Mouse (Mus musculus) hindbrain, embryonic 16.5 days (tissue): Measurements from ENCODE around the gene Tmprss11a. TPM values are rescaled to one million over a fixed set of nuclear protein-coding genes. Genes with fewer than 3 reads are reported as not detected.
A peak's percentile ranks its signal among the peaks of the same experiment; 100 is the strongest.

Source experiments
- ATAC-seq: fragments of 200-750 bp; cut with Nextera tagmentation; 2 replicates; pipeline ENCODE4 v1.8.0; 2017; ENCODE audit warnings: moderate TSS enrichment, moderate library complexity
- H3K27ac ChIP-seq: fragments of 300-500 bp; sonication (generic); 2 replicates; pipeline ENCODE4 v1.5.1; 2014; ENCODE audit warnings: low read depth, mild to moderate bottlenecking, control low read depth, low read length, moderate library complexity
- H3K27me3 ChIP-seq: fragments of 300-500 bp; sonication (generic); replicated peaks from 2 replicates; pipeline ENCODE4 v1.6.1; 2014; ENCODE audit warnings: low read length; ENCODE audit not compliant: control insufficient read depth, insufficient read depth
- H3K36me3 ChIP-seq: fragments of 300-500 bp; sonication (generic); 2 replicates; pipeline ENCODE4 v1.6.1; 2014; ENCODE audit warnings: mild to moderate bottlenecking, low read length, moderate library complexity, mixed read lengths; ENCODE audit not compliant: control insufficient read depth, insufficient read depth
- H3K4me1 ChIP-seq: fragments of 300-500 bp; sonication (generic); 2 replicates; pipeline ENCODE4 v1.6.1; 2014; ENCODE audit warnings: low read depth, low read length; ENCODE audit not compliant: control insufficient read depth, insufficient read depth
- H3K4me2 ChIP-seq: fragments of 300-500 bp; sonication (generic); 2 replicates; pipeline ENCODE4 v1.6.1; 2014; ENCODE audit warnings: mild to moderate bottlenecking, low read length, control low read depth, moderate library complexity
- H3K4me3 ChIP-seq: fragments of 300-500 bp; sonication (generic); 2 replicates; pipeline ENCODE4 v1.5.1; 2014; ENCODE audit warnings: mild to moderate bottlenecking, low read length, control low read depth, moderate library complexity
- H3K9ac ChIP-seq: fragments of 300-500 bp; sonication (generic); 2 replicates; pipeline ENCODE4 v1.6.1; 2014; ENCODE audit warnings: low read depth, mild to moderate bottlenecking, control low read depth, low read length, moderate library complexity
- H3K9me3 ChIP-seq: fragments of 300-500 bp; sonication (generic); 2 replicates; pipeline ENCODE4 v1.6.1; 2014; ENCODE audit warnings: mild to moderate bottlenecking, low read length, moderate library complexity; ENCODE audit not compliant: control insufficient read depth
- WGBS: fragments of 180-500 bp; shearing (Covaris S2); extraction: QIAGEN DNeasy Blood & Tissue Kit; methylation state at CpG from one replicate; pipeline ENCODE4 v1.1.7; 2014; 5-methylcytosine and 5-hydroxymethylcytosine counted together
- polyA plus RNA-seq: library from polyadenylated mRNA; unstranded; fragments of >200 nt; fragmentation: Nextera tagmentation; extraction: Ambion mirVana; gene quantifications from 2 replicates; pipeline ENCODE4 v1.2.1, GENCODE M21; 2015

Tmprss11a gene
- polyA plus RNA-seq, 1 experiment from 2014 or later = not detected

GRCm38 (mm10) chr5:86431096-86431495, 37.7 kb downstream of the Tmprss11a start:
- Histone ChIP-seq H3K27ac (no peak overlapping the region), H3K9me3 (no peaks in the 10 kb centered on the region), H3K36me3 (no peaks in the 10 kb centered on the region), H3K9ac (no peak overlapping the region), H3K4me3 (no peak overlapping the region), H3K27me3 (no peaks in the 10 kb centered on the region), H3K4me2 (no peak overlapping the region), H3K4me1 (no peaks in the 10 kb centered on the region)
- WGBS = 78% methylated on average over 5 of the region's 5 CpGs
- no peak for ATAC-seq

GRCm38 (mm10) chr5:86421323-86422028, 47.3 kb downstream of the Tmprss11a start:
- no peaks in the 10 kb centered on the region for H3K36me3 ChIP-seq
- H3K9me3 ChIP-seq = no peaks in the 10 kb centered on the region
- no peak for ATAC-seq
- no peak overlapping the region for H3K9ac ChIP-seq
- H3K4me2 ChIP-seq = no peak overlapping the region
- WGBS = 46% methylated on average over 3 of the region's 3 CpGs
- H3K27ac ChIP-seq = no peak overlapping the region
- no peak overlapping the region for H3K4me3 ChIP-seq
- no peaks in the 10 kb centered on the region for H3K4me1 ChIP-seq
- H3K27me3 ChIP-seq = no peaks in the 10 kb centered on the region

- Histone ChIP-seq H3K4me2 (no peak overlapping the region), H3K27me3 (no peaks in the 10 kb centered on the region), H3K4me3 (no peak overlapping the region), H3K9ac (no peak overlapping the region), H3K4me1 (no peaks in the 10 kb centered on the region), H3K36me3 (no peaks in the 10 kb centered on the region), H3K9me3 (no peaks in the 10 kb centered on the region), H3K27ac (no peak overlapping the region)
- 21% methylated on average over 4 of the region's 4 CpGs for WGBS
- peak; percentile 64; the same call in 1 of the 2 replicates for ATAC-seq
Observed at GRCm38 (mm10) chr5:86419494-86419893, 49.3 kb downstream of the Tmprss11a start.

- Histone ChIP-seq H3K4me3 (no peak overlapping the region), H3K27me3 (no peaks in the 10 kb centered on the region), H3K4me1 (no peaks in the 10 kb centered on the region), H3K27ac (no peak overlapping the region), H3K4me2 (no peak overlapping the region), H3K9ac (no peak overlapping the region), H3K9me3 (no peaks in the 10 kb centered on the region), H3K36me3 (no peaks in the 10 kb centered on the region)
- WGBS = 82% methylated on average over 7 of the region's 7 CpGs
- ATAC-seq = no peak
Observed at GRCm38 (mm10) chr5:86414280-86414679, 54.5 kb downstream of the Tmprss11a start.

- Histone ChIP-seq H3K4me3 (no peak overlapping the region), H3K36me3 (no peaks in the 10 kb centered on the region), H3K9me3 (no peaks in the 10 kb centered on the region), H3K4me1 (no peaks in the 10 kb centered on the region), H3K4me2 (no peak overlapping the region), H3K27me3 (no peaks in the 10 kb centered on the region), H3K27ac (no peak overlapping the region), H3K9ac (no peak overlapping the region)
- WGBS = 28% methylated on average over 3 of the region's 3 CpGs
- no peak for ATAC-seq
Observed at GRCm38 (mm10) chr5:86410815-86411214, 58.0 kb downstream of the Tmprss11a start.

GRCm38 (mm10) chr5:86407941-86408340, 60.8 kb downstream of the Tmprss11a start:
- Histone ChIP-seq H3K9ac (no peak overlapping the region), H3K27ac (no peak overlapping the region), H3K9me3 (no peaks in the 10 kb centered on the region), H3K27me3 (no peaks in the 10 kb centered on the region), H3K4me3 (no peak overlapping the region), H3K4me1 (no peaks in the 10 kb centered on the region), H3K36me3 (no peaks in the 10 kb centered on the region), H3K4me2 (no peak overlapping the region)
- no peak for ATAC-seq
- 94% methylated on average over 2 of the region's 2 CpGs for WGBS

- no peak overlapping the region for H3K27ac ChIP-seq
Observed at GRCm38 (mm10) chr5:86407191-86407590, 61.6 kb downstream of the Tmprss11a start.

GRCm38 (mm10) chr5:86373320-86373719, 95.5 kb downstream of the Tmprss11a start, which contains the start of gene Tmprss11d:
Gene Tmprss11d (minus strand): TSS chr5:86373420.
- Histone ChIP-seq H3K27ac (no peak within 1 kb of the TSS), H3K9me3 (no peaks in the 10 kb centered on the region), H3K36me3 (no peaks in the 10 kb centered on the region), H3K4me3 (no peak within 1 kb of the TSS), H3K27me3 (no peaks in the 10 kb centered on the region), H3K9ac (no peak within 1 kb of the TSS), H3K4me1 (no peaks in the 10 kb centered on the region), H3K4me2 (no peak within 1 kb of the TSS)
- no peak for ATAC-seq
- 75% methylated on average over 3 of the region's 3 CpGs for WGBS

More at GRCm38 (mm10) chr5:86407191-86407590, 61.6 kb downstream of the Tmprss11a start:
- Histone ChIP-seq H3K27me3 (no peaks in the 10 kb centered on the region), H3K4me2 (no peak overlapping the region), H3K36me3 (no peaks in the 10 kb centered on the region), H3K9ac (no peak overlapping the region), H3K4me1 (no peaks in the 10 kb centered on the region), H3K9me3 (no peaks in the 10 kb centered on the region), H3K4me3 (no peak overlapping the region)
- ATAC-seq = no peak
- WGBS = 77% methylated on average over 3 of the region's 3 CpGs
